Mouse (Mus musculus): ENCODE results near the gene Vmn2r48. TPM values are rescaled to one million over a fixed set of nuclear protein-coding genes. Genes with fewer than 3 reads are reported as not detected.
"Not testable (repeated sequence)": the region's sequence is repeated elsewhere in the genome, so short reads cannot be mapped to it uniquely, and the experiment has no call there.

Gene Vmn2r48
- not detected for total RNA-seq (2021)
- long read RNA-seq, experiment 1: 0 reads
- long read RNA-seq, experiment 2: 0 reads

GRCm38 (mm10) chr7:9953485-9953884 is at the start of gene Vmn2r48:
Gene Vmn2r48 (minus strand): TSS chr7:9953585.
- DNase-seq (ENCODE audit: low spot score in 2 of 2): not testable (repeated sequence)

- not testable (repeated sequence) for DNase-seq (ENCODE audit: low spot score in 2 of 2)
Measured at GRCm38 (mm10) chr7:9992157-9992556, 38.8 kb upstream of the Vmn2r48 start, which contains the start of gene Vmn2r49. Gene Vmn2r49 (minus strand): TSS chr7:9992257.

Other genes with a start within 250 kb of the Vmn2r48 start
- gene Vmn2r46, start 183.0 kb downstream of the Vmn2r48 start, total RNA-seq (2021): not detected
- gene Vmn2r47, start 112.3 kb downstream of the Vmn2r48 start, total RNA-seq (2021): not detected
- not detected for gene Vmn2r49, start 38.7 kb upstream of the Vmn2r48 start, total RNA-seq (2021)
- not detected for gene Vmn2r50, start 99.7 kb upstream of the Vmn2r48 start, total RNA-seq (2021)
- not detected for gene Vmn2r51, start 152.2 kb upstream of the Vmn2r48 start, total RNA-seq (2021)
- not detected for gene Vmn2r52, start 223.0 kb upstream of the Vmn2r48 start, total RNA-seq (2021)

Measured in adrenal gland, adult 18-20 months (tissue).